Mouse (Mus musculus): ENCODE data around the gene Chd5.

DNA sequence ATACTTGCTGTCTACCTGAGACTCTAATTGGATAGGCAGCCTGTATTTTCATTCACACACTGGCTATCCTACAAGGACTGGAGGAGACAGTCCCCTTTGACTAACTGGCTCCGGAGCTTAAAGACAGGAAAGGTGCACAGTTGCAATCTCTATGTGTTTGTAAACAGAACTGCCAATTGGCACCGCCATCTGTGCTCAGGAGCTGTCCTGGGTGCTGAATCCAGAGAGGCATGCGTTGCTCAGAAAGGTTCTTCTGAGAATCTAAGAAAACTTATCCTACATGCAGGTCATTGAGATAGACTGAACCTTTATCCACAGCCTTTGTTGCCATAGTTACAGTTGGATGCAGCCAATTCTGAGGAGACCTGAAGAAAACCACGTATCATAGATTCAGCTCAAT, 85.9 kb downstream of the Chd5 start:
- TF ChIP-seq CTCF (IDR thresholded peaks at IDR 0.05; ENCODE audit: borderline replicate concordance, extremely low read depth, insufficient read depth, insufficient read length) (no peak), POLR2A (IDR thresholded peaks at IDR 0.05; ENCODE audit: borderline replicate concordance, extremely low read depth, insufficient read depth, insufficient read length, poor library complexity, severe bottlenecking) (no peak)
